Mouse (Mus musculus) lung, adult 2 months (tissue): Measurements from ENCODE around the gene 1600002K03Rik. TPM values are rescaled to one million over a fixed set of nuclear protein-coding genes. Genes with fewer than 3 reads are reported as not detected.
"Not testable (repeated sequence)": the region's sequence is repeated elsewhere in the genome, so short reads cannot be mapped to it uniquely, and the experiment has no call there.

Source experiments
- DNase-seq: peaks from one replicate; pipeline ENCODE4 v3.0.0; 2022
- H3K4me1 ChIP-seq: fragments of 200-500 bp; 2 replicates; pipeline ENCODE4 v1.6.1; 2011; ENCODE audit warnings: low read length; ENCODE audit not compliant: control insufficient read depth, insufficient read depth
- H3K4me3 ChIP-seq: fragments of 200-500 bp; replicated peaks from 2 replicates; pipeline ENCODE3; 2011; ENCODE audit warnings: low read depth, mild to moderate bottlenecking, control low read depth, low read length; ENCODE audit errors: extremely low read depth
- CTCF ChIP-seq: fragments of 200-500 bp; IDR thresholded peaks from 2 replicates; pipeline ENCODE4 v1.5.1; 2011; ENCODE audit warnings: mild to moderate bottlenecking, low read length, control low read depth; ENCODE audit not compliant: insufficient read depth
- POLR2A ChIP-seq: fragments of 200-500 bp; IDR thresholded peaks from 2 replicates; pipeline ENCODE4 v1.6.1; 2011; ENCODE audit warnings: low read depth, mild to moderate bottlenecking, control low read depth, low read length, borderline replicate concordance; ENCODE audit errors: extremely low read depth
- WGBS: fragments of 180-500 bp; shearing (Covaris S2); methylation state at CpG from one replicate; pipeline ENCODE4 v1.1.7; 2018; 5-methylcytosine and 5-hydroxymethylcytosine counted together
- polyA plus RNA-seq: library from polyadenylated mRNA; depleted of rRNA; stranded (reverse); fragments of >200 nt; gene quantifications from 2 replicates; pipeline ENCODE4 v1.2.3, GENCODE M21; 2012

1600002K03Rik gene
- polyA plus RNA-seq, 1 experiment, result 11.2 TPM

DNA sequence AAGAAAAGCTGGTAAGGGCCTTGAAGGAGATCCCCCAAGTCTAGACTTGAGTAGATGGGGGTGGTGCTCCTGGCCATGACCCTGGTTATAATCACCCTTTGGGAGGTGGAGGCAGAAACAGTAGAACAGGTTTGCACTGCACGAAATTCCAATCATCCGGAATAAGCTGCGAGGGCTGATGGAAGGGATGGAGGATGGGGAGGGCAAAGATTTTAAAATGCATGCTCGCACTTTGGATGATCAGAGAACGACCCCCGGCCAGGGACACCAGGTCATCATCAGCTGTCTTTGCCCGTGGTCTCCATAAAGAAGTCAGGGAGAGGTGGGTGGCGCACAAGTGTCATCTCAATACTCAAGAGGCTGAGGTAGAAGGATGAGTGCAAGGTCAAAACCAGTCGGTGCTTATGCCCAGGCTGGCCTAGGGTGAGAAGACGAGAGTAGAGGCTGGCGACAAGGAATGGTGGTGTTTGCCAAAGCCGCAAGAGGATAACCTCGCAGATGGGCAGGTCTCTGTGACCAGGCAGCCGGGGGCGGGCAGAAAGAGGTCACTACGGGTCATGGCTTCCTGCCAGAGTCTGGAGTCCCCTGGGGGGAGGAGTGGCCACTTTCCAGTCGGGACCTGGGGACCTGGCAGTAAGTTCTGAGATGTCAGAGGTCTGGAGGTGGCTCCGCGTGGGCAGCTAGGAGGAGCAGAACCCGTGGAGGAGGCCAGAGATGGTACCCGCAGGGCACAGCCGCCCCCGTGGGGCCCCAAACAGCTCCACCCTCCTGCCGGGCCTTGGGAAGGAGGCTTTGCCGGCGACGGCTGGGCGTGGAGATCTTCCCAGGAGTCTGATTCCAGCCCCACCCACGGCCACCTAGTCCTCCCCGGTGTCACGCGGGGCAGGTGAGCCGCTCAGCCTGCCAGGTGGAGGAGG is 12.0 kb upstream of the 1600002K03Rik start:
- peak overlapping the region; percentile 39 for H3K4me3 ChIP-seq
- TF ChIP-seq CTCF, result no peak
- peak; percentile 63; the same call in 1 of the 2 replicates for TF ChIP-seq POLR2A
- DNase-seq, result peak; percentile 92
- 1% methylated on average over 33 of the region's 33 CpGs for WGBS
- H3K4me1 ChIP-seq, result peaks cover 36% of the 10 kb centered on the region

DNA sequence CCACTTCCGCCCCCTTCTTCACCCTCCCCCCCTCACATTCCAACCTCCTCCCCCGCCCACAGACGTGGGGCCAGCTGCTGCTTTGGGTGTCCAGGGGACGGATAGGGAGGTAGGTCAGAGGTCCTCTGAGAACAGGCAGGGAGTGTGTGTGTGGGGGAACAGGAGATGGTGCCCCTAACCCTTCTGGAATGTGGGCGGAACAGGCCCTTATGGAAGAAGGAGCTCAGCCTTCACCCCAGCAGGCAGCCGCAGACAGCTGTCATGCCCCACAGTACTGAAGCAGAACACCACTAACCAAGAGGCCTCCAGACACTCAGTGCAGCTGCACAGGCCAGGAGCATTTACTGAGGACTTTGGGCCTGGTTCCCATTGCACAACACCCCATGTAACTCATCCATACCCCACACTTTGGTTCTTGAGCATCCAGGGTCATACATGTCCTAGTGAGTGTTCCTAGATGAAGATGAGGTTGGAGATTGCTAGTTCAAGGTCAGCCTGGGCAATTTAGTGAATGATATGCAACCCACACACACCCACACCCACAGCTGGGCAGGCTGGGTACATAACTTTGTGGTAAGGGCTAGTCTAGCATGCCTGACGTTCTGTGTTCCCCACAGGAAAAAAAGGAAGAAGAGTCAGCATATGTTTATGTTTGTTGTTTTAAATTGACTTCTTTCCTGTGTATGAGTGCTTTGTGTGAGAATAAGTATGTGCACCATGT is 11.1 kb upstream of the 1600002K03Rik start:
- Histone ChIP-seq H3K4me3 (peak overlapping the region; percentile 27), H3K4me1 (peaks cover 34% of the 10 kb centered on the region)
- TF ChIP-seq POLR2A (peak; percentile 20; the same call in 1 of the 2 replicates), CTCF (no peak)
- DNase-seq, result peak; percentile 48
- WGBS, result 12% methylated on average over 7 of the region's 7 CpGs

DNA sequence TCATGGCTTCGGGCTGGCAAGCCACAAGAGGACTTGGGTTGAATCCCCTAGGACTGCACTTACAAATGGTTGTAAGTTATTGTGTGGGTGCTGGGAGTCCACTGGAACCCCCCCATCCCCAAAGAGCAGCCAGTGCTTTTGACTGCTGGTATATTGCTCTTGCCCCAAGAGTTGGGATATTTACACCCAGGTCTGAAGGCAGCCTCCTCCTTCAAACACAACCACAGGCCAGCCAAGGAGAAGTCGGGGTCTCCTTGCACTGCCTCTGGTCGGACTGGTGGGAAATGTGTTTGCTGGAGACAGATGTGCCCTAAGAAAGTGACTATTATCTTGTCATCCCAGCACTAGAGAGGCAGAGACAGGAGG is 10.5 kb upstream of the 1600002K03Rik start:
- no peak overlapping the region for H3K4me3 ChIP-seq
- H3K4me1 ChIP-seq, result peaks cover 34% of the 10 kb centered on the region
- WGBS, result 62% methylated on average over 3 of the region's 3 CpGs
- DNase-seq, result no peak
- TF ChIP-seq CTCF (no peak), POLR2A (no peak)

DNA sequence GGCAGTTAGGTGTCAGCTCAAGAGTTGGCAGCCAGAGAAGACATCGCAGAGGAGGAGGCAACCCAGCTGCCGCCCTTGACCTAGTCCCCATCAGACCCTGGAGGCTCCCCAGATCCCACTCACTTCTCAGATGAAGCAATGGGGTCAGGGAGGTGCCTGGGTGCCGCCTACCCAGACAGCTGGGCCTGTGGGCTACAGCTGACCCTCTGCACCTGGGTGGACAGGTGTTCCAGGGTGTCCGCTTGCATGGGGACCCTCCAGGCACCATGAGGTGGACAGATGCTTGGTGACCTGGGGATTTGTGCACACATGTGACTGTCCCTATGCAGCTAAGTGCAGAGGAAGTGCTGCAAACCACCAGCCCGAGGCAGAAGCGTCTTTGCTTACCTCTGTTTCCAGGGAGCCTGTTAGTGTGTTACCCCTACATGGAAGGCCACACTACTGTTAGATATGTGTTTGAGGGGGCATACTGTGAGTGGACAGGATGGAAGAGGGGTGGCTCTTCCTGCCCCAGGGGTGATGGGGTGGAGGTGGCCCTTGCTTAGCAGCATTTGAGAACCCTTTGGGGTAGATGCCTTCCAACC is 9.9 kb upstream of the 1600002K03Rik start:
- DNase-seq, result no peak
- WGBS, result 72% methylated on average over 6 of the region's 6 CpGs
- Histone ChIP-seq H3K4me1 (peaks cover 34% of the 10 kb centered on the region), H3K4me3 (no peak overlapping the region)
- TF ChIP-seq CTCF (no peak), POLR2A (no peak)

DNA sequence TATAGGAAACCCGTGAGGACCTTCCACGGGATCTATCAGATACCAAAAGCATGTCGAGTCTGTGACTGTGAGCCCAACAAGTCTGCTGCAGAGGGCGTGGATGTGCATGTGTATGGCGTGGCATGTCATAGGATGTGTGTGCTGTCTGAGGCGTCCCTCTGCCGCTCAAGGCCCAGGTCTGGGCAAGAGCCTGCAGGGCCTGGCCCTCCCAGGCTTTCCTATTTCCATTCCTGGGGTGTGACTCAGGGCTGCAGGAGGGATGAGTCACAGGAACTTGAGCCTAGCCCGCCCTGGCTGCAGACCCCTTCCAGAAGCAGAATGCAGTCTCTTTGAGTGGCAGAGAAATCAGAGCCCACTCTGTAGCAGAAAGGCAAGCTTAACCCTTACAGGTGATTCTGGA is 9.0 kb upstream of the 1600002K03Rik start:
- TF ChIP-seq CTCF (no peak), POLR2A (no peak)
- Histone ChIP-seq H3K4me3 (no peak overlapping the region), H3K4me1 (peaks cover 36% of the 10 kb centered on the region)
- 42% methylated on average over 8 of the region's 8 CpGs for WGBS
- no peak for DNase-seq

DNA sequence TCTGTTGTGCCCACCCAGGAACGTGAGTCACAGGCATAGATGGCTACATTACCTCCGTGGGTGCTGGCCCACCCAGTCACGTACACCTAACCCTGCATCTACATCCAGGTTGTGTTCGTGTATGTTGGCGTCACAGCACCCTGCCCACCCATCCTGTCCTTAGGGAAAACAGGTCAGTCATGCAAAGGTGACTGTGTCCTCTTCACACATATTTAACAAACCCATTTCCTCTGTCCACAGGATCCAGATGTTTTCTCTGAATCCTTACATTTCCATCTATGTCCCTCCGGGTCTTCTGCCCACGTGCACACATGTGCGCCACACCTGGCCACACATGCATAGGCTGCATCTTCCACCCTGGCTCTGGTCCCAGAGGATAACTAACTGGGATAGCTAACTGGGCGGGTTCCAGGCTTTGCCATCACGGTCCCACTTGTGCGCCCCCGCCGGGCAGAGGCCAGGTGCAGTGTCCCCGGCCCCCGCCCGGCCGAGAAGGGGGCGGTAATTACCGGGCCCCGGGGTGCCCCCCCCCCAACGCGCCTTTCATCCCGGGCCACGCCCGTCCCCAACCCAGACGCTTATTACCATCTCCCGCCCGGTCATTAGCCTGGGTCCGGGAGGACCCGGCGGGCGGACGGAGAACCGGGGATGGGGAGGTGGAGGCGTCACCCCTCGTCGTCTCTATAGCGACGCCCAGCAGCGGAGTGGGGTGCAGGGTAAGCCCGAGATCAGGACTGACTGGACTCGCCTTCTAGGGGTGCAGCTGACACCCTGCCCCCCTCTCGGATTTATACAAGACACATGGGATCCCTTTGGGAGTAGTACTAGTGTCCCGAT is 8.4 kb upstream of the 1600002K03Rik start:
- peak; percentile 33 for DNase-seq
- WGBS, result 9% methylated on average over 44 of the region's 44 CpGs
- TF ChIP-seq CTCF, result no peak
- no peak for TF ChIP-seq POLR2A
- H3K4me3 ChIP-seq, result peak overlapping the region; percentile 48
- peaks cover 29% of the 10 kb centered on the region for H3K4me1 ChIP-seq

DNA sequence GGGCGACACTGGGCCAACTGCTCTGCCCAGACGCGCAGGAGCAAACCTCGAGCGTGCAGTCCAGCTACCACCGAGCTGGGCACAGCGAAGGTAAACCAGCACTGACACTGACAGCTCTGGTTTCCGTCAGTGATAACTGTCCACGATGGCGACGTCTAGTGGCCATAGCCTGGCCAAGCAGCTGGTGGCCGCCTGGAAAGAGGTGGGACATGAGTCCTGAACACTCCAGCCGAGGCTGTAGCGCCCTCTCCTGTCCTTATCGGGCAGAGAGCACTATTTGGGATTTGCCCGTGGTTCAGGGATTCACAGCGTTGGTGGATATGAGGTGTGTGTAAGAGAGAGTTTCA is 7.8 kb upstream of the 1600002K03Rik start:
- peaks cover 28% of the 10 kb centered on the region for H3K4me1 ChIP-seq
- peak; percentile 95 for DNase-seq
- TF ChIP-seq POLR2A (peak; percentile 98), CTCF (peak; percentile 99)
- WGBS, result under 1% methylated on average over 17 of the region's 17 CpGs
- peak overlapping the region; percentile 48 for H3K4me3 ChIP-seq

DNA sequence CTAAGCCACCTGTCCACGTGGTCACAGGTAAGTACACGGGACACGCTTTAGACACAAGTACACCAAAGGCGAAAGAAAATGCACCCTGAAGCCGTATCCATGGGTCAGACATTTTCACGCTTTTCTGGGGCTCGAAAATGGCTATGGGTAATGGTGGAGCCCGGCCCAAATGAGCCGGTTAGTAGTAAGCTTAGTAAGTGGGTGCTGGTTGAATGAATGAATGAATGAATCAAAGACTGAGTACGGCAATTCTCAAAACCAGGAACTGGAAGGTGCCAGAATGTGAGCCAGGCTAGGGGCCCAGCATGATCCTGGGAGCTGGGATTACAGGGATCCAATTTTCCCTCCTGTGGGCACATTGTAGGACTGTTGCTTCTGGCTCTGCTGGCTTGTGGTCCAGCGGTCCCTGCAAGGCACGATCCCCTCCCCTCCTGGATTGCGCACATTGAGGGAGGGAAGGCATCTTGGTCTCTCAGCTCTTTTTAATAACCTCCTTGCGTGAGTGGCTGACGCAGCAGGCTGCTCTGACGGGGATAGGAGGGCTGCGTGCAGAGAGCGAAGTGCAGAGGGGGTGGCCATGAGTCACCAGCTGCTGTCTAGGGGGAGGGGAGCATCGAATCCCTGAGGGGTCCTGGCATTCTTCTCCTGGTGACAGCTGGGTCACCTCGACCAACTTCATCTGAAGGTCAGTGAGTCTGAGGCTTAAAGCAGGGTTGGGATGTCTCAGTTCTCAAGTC is 7.2 kb upstream of the 1600002K03Rik start, which contains the start of gene Cirbp:
Gene Cirbp (plus strand): TSS at position 594 of the 737 bp plus-strand sequence.
- Histone ChIP-seq H3K4me1 (peaks cover 22% of the 10 kb centered on the region), H3K4me3 (peak within 1 kb of the TSS; percentile 48)
- TF ChIP-seq POLR2A (no peak), CTCF (no peak)
- WGBS, result 28% methylated on average over 20 of the region's 20 CpGs
- no peak for DNase-seq

DNA sequence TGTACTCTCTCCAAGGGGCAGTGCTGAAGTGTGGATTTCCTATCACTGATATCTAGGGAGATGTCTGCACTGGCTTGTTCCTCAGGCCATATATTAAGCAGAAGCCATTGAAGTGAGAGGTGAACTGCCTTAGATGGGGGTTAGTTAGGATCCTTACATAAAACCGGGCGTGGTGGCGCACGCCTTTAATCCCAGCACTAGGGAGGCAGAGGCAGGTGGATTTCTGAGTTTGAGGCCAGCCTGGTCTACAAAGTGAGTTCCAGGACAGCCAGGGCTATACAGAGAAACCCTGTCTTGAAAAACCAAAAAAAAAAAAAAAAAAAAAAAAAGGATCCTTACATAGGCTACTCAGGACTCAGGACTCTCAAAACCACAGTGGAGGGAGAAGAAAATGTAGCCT is 6.6 kb upstream of the 1600002K03Rik start:
- H3K4me3 ChIP-seq, DNase-seq: not testable (repeated sequence)
- peaks cover 19% of the 10 kb centered on the region for H3K4me1 ChIP-seq
- WGBS, result 91% methylated on average over 4 of the region's 4 CpGs
